Mouse (Mus musculus) CH12F3 (cell line): Measurements from ENCODE around the gene Nubp1.

ENCODE experiments used
- in situ Hi-C: fragments of 300-500 bp; cut with MboI; formaldehyde crosslinking; loops from 2 replicates; pipeline ENCODE4 v1.14.3; 2020; ENCODE audit warnings: low sequenced_read_pairs

The Nubp1 gene

DNA sequence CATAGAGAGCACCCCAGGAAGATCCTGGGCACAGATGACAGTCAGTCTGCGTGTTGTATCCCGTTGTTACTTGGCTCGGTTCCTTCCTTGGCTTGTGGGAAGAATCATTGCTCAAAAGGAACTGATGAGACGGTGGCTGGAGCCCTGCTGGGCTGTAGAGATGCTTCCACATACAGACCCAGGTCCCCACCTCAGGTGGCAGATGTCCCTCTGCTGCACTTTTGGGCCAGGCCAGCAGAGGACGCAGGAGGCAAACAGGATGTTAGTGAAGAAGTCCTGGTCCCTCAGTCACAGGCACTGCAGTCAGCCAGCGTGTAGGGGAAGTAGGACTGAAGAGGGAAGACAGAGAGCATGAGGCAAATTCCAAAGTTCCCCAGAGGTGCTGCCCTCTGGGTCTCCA is 4.2 kb downstream of the Nubp1 start:
- in situ Hi-C loops: loop anchor here (5.0 kb wide), 1 partner anchor 111 kb away; no protein-coding TSS in a partner anchor

DNA sequence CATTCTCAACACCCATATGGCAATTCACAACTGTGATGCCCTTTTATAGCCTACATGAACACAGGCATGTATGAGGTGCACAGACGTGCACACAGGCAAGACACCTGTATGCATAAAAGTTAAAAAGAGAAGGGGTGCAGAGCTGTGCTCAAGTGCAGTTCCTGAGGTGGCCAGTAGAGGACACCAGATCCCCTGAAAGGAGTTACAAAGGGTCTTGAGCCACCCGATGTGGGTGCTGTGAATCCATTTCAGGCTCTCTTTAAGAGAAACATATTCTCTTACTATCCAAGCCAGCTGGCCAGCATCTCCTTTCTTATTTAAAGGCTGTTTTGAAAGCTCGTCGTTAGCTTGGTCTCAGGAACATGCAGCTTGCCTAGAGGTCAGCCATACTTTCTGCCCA is 5.1 kb downstream of the Nubp1 start:
- in situ Hi-C loops: loop anchor here (5.0 kb wide), 1 partner anchor 110 kb away; no protein-coding TSS in a partner anchor

DNA sequence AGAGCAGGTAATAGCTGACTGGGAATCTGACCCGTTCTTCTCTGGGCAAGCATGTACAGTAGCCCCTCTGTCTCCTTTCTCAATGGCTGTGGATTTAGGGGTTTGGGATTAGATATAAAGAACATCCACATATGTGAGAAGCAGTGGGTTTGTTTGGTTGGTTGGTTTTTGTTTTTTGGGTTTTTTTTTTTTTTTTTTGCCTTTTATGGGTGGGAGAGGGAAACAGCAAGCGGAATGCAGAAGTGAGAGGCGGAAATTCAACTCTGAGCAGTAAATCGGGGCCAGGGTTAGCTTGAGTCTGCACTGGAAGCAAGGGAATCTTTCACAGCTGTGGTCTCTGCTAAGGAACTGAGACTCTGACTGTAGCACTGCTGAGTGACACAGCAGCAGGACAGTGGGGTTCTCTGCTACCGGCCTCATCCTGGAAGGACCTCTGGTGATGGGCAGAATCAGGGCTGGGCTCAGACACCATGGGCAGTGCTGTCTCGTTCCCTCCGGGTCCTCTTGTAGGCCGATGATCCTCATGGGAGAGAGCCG is 6.0 kb downstream of the Nubp1 start:
- in situ Hi-C loops: loop anchor here (5.0 kb wide), 1 partner anchor 110 kb away; no protein-coding TSS in a partner anchor

DNA sequence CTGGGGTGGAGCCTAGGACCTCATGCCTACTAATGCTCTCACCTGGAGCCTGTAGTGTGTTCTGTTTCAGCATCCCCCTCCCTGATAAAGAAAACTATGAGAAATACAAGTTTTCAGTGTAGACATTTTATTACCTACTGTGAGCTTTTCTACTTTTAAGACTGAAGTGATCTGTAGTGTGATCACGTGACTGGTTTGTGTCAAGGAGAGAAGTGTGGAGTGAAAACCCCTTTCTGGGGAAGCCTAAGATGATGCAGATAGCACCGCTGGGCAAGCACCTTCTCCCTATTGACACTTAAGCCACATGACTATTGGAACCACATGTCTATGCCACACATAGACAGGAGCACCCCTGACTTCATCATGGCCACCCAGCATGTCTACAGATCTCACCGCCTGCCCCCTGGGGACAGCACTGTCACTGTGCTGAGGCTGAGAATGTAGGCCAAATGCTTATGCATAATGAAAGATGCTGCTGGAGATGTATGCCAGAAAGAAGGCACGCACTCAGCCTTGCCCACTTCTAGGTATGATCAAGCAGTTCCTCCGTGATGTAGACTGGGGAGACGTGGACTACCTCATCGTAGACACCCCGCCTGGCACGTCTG is 8.8 kb downstream of the Nubp1 start:
- in situ Hi-C loops: no loop called here

DNA sequence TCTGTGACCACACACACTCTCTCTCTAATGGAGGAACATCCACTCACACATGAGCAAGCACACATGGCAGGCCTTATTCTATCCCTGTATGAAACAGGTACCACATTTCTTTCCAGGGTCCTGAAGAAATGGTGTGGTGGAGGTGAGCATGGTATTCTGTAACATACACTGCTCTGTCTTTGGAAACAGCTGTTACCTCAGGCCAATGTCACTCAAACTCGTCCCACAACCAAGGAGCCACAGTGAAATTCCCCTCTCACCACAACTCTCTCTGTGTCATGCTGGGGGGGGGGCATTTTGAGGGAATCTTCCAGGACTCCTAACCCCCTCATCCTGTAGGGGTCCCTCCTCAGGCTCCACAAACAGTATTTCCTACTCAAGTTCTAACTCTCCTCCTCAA is 20.2 kb downstream of the Nubp1 start:
- in situ Hi-C loops: no loop called here

DNA sequence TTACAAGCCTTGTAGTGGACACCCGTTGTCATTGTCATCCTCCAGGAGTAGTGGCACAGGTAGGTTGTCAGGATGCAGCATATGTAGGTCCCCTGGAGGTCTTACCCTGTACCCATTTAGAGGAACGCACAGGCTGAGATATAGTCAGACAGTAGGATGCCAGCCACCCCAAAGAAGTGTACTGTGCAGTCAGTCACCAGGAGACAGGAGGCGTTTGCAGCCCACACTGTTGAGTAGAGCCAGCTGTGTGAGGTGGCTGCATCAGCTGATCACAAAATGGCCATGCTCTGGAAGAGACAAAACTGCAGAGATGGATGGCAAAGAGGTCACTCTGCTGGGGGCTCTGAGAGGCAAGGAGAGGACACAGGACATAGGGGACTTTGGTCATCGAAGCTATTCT is 20.6 kb downstream of the Nubp1 start:
- in situ Hi-C loops: no loop called here

DNA sequence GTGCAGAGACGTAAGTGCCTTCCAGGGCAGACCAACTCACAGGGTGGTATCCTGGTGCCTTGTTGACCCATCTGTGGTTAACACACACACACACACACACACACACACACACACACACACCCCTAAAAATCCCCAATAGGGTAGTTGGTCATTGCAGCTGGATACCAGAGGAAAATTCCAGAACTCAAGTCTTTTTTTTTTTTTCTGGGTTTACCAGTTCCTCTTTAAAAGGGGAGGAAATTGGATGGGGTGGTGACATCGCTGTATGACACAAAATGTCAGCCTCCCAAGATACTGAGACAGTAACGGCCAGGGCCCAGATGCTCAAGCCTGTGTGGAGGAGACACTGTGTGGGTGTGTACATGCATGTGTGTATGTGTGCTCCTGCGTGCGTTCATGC is 21.6 kb downstream of the Nubp1 start:
- in situ Hi-C loops: no loop called here

DNA sequence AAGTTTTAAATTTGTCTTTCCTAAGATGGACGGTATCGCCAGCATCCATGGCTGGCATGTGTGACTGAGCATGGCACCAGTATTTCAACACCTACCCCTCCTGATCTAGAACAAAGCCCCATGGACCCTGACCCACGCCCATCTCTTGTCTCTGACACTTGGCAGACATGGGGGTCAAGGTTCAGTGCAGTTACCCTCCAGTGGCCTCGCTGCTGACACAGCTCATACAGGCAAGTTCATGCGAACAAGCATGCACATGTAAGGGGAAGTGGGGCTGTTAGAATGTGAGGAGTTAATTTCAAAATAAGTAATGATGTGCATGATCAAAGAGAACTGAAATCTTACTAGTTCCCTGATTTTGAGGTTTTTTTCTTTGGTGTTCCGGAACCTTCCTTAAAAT is 24.4 kb downstream of the Nubp1 start:
- in situ Hi-C loops: no loop called here

DNA sequence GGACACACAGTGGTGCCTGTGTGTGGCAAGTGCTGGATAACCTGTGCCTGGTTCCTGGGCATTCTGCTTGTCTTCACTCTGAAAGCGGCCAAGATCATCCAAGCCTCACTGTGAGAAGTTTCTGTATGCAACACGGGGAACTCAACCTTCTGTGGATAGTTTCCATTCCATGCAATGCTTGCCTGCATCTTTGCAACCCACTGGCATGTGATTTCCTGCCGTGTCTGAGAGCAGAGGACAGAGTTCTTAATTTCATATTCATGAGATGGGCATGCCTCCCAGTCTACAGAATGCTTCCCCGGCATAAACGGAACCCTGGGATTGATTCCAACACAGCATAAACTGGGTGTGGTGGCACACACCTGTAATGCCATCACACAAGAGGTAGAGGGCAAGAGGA is 26.3 kb downstream of the Nubp1 start:
- in situ Hi-C loops: no loop called here

DNA sequence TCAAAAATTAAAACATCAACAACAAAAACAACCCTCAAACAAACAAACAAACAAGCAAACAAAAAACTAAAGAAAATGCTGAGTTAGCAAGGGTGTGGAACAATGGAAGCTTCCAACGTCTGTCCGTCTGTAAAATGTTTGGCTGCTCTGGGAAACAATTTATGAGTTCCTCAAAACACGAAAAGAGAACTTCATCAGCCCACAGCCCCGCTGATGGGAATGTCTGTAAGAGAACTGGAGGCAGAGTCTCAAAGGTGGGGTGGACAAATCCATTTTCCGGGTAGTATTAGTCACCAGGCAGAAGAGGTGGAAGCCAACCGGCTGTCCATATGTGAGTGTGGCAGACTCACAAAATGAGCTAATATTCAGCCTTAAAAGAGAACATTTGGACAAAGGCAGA is 29.6 kb downstream of the Nubp1 start:
- in situ Hi-C loops: no loop called here

DNA sequence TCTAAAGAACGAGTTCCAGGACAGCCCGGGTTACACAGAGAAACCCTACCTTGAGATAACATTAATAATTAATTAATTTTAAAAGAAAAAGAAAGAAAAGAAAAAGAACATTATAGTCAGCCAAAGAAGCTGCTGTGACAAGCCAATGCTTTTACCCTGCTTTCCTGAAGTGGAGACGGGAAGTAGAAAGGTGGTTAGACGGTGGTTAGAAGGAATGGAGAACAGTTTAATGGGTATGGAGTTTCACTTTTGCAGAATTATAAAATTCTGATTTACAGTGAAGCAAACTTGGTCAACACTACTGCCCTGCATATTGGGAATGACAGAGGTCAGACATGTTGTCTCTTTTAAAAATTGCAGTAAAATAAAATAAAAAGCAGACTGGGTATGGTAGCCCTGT is 30.0 kb downstream of the Nubp1 start:
- in situ Hi-C loops: no loop called here

DNA sequence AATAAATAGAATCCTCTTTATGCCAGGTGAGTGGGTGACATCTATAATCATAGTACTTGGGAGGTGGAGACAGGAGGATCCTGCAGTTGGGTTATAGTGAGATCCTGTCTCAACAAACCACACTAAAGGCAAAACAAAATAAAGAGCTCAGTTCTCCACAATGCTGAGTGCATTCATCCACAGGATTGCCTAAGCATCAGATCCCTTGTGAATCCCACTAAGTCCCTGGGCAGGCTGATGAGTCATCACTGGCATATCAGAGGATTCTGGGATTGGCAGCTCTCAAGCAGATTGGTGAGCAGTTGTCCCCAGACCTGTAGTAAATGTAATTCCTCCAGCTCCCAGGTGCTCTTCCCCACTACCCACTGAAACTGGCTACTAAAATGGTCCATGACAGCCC is 32.0 kb downstream of the Nubp1 start:
- in situ Hi-C loops: no loop called here

DNA sequence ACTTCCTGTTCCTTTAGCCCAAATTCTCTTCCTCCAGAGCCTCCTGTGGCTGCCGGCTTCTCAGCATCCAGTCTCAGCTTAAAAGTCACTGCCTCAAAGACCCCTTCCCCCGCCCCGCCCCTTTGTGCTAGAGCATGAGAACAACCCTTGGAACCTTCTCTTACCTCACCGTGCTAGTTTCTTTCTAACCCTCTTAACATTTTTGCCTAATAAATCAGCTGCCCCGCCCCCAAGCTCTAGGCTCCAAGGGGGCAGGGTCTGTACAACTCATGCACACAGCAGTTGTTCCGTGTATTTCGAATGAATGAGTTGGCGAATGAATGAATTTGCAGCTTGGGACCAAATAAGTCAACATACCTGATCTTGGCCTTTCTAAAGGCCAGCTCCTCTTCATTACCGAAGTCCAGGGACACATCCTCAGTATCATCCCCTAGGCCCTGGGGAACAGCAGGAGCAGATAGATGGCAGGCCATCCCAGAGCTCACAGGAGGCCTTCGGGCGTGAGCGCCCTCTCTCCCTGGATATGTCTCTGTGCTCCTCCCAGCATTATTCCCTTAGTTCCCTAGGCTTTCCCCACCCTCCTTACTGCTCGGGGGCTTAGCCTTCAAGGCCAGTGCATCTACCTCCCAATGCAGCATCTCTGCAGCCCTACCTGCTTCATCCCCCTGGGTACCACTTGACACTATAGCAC is 35.0 kb downstream of the Nubp1 start:
- in situ Hi-C loops: no loop called here

DNA sequence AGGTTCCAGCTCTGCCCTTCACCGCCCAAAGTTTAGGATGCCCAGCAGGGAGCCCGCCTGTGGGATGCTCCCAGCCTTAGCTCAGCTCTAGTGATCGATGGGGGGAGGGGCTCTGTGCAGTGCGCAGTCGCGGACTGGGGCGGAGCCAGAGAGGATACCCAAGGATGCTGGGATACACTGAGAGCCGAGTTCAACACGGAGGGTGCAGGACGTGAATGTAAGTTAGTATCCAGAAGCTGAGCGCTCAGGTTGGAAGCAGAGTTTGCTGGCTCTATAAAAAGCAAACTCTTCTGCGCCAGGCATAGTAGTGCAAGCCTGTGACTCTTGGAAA is 35.5 kb downstream of the Nubp1 start, which contains the start of gene Tvp23a:
TSS of gene Tvp23a (minus strand) at position 99 of the 331 bp plus-strand sequence.
- in situ Hi-C loops: no loop called here

DNA sequence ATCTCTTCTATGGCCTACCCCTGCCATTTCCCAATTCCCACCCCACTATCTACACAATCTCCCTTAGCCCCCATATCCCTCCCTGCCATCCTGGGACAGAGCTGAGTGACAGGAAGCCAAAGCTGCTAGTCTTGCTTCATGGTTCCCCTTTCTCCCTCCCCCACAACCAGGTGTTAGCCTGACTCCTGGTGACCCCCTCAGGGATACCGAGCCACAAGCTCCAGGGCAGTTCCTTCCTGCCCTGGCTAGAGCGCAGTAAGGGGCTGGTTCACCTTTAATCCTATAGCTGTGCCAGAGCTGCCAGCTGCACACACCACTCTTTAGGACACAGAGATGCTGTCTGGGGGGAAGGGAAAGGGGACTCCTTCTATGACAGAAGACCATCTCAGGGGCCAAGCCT is 36.0 kb downstream of the Nubp1 start:
- in situ Hi-C loops: no loop called here

DNA sequence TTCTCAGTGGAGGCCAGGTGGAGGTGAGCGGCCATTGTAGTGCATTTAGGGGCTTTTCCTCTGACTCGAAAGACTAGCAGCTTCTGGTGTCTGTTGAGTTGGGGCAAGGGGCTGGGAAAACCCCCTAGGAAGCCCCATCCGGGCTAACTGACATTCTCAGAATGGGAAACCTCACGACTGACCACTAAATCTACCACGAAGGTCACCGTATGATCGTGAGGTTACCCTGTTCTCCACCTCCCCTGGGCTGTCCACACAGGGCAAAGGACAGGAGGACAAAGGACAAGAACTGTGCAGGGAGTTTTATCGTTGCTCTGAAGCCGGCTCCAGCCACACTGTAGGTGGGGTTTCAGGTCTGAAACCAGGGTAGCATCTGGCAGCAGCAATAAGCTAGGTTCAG is 37.2 kb downstream of the Nubp1 start:
- in situ Hi-C loops: no loop called here

DNA sequence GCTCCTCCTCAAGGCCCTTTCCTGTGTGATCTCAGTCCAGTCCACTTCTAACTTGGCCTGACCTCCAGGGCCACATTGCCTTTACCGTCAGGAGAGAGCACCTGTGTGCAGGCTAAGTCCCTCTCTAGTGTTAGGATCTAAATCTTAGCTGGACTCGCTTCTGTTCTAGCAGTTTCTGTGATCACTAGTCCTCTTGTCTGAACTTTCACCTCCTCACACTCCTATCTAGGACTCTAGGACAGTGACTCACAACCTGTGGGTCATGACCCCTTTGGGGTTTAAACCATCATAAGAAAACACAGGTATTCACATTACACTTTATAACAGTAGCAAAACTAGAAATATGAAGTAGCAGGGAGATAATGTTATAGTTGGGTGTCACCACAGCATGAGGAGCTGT is 40.2 kb downstream of the Nubp1 start:
- in situ Hi-C loops: no loop called here

DNA sequence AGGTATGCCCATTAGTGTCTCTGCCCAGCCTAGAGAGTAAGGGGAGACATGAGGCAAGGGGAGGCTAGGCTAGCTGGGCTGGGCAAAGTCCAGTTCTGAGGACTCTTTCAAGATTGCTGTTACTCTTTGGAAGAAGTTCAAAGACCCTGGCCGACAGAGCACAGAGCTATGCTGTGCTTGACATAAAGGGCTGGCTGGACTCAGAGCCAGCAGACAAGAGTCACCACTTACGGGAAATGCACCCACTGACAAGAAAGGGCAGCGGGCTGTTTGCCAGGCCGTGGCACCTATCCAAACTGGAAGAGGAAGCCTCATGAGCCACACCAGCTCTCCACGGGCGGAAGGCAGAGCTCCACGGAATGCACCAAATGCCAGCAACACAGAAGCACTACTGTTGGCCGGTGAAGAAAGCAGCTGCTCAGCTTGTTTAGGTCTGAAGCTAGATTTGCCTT is 40.7 kb downstream of the Nubp1 start:
- in situ Hi-C loops: no loop called here

DNA sequence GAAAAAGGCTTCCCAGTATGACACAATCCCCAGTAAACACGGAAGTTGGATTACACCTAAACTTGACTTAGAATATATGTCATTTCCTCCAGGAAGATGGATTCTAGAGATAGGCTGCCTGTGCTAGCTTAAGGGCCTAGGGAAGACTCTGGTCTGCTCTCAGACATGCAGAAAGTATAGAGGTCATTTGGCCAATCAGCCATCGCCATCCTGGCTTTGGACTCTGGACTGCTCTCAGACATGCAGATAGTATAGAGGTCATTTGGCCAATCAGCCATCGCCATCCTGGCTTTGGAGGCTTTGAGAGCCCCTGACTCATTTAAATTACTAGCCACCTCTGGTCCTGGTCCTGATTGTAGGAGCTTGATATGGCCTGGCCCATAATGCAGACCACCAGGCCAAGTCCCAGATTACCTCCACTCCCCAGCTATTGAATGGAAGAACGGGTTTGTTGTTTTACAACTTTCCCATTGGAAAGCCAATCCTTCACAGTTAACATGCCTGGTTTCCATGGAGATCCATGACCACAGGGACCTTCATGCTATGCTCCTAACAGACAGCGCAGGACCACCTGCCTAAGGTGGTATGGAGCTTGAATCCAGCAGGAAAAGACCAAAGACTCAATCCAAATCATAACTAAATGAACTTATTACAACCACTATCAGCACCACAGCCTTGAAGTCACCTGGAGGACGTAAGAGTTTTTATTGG is 42.3 kb downstream of the Nubp1 start:
- in situ Hi-C loops: no loop called here

DNA sequence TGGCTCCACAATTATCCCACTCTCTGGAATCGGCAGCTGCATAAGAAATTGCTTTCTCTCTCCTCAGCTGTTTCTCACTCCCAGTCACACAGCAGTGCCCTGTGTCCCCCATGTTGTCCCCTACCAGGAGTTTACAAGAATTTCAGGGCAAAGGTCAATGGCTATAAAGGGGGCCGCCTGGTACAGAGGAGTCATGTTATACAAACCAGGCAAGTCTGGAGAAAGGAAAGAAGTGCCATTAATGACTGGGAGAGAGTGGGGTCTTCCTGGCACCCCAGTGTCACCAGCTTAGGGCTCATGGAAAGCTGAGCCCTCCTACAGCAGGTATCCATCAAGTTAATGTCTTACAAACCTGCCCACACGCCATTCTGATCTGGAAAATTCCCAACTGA is 42.8 kb downstream of the Nubp1 start:
- in situ Hi-C loops: no loop called here

DNA sequence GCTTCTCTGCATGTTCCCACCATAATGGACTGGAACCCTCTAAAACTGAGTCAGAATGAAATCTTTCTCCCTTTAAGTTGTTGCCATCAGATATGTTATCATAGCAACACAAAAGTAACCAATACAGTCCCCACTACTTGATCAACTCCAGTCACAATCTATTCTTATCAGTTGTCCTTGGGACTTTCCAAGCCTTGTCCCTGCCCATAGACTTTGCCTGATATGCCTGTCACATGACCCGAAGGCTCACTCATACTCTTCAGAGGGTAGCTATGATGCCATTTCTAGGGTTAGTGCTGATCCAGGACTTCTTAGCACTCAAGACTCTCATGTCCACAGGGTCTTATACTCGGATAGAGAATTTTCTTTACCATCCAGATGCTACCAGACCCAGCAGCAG is 48.4 kb downstream of the Nubp1 start:
- in situ Hi-C loops: no loop called here

DNA sequence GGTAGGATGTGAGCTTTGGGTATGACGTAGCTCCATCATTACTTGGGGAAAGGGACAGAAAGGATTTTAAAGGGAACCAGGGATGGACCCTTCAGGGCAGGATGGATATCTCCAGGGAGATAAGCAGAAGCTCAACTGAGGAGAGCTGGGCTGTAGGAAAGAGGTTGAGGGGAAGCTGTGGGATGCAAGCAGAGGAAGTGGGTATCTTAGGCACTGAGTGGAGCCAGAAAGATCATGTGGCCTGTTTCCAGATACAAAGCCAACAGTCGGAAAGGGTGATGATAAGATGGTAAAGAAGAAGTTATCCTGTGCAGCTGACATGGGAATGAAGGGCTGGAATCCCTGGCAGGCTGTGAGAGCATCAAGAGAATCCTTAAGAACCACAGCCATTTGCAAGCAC is 49.4 kb downstream of the Nubp1 start:
- in situ Hi-C loops: no loop called here
